Mouse (Mus musculus): ENCODE data around the gene Nbas. TPM values are rescaled to one million over a fixed set of nuclear protein-coding genes. Genes with fewer than 3 reads are reported as not detected.

Nbas gene
- polyA plus RNA-seq (2016; fragmentation: Nextera tagmentation; extraction: Ambion mirVana), result 15.2 and 18.2 TPM in 2 replicates

DNA sequence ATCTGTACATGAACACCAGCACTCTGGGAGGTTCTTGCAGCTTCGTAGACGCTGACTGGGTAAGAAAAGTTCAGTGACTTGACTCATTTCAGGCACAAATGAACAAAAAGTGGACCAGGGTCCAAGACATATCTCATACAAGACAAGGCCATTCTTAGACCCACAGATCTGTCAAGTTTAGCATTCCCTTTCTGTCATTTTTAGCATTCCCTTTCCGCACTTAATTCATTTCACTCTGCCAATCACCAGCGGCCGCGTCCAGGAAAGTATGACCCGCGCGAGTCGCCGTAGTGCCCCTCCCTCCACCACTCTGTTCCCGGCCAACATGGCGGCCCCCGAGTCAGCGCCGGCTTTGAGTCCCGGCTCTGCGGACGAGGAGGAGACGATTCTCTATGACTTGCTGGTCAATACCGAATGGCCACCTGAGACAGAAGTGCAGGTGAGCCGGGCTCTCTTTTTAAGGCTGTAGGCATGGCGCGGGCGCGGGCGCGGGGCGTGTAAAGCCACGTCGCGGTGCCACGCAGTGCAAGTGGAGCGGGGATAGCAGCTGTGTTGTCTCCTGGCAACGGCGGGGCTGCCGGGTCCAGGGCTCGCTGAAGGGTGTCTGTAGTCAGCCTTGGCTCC, at the start of gene Nbas:
TSS of gene Nbas (plus strand) at position 308 of the 624 bp plus-strand sequence.
- H3K36me3 ChIP-seq, result no peaks in the 10 kb centered on the region
- H3K9me3 ChIP-seq, result no peaks in the 10 kb centered on the region
- H3K4me1 ChIP-seq, result peaks cover 9% of the 10 kb centered on the region
- 4% methylated on average over 38 of the region's 38 CpGs for WGBS
- H3K9ac ChIP-seq, result peak within 1 kb of the TSS; percentile 79
- peak within 1 kb of the TSS; percentile 78 for H3K4me3 ChIP-seq
- H3K27ac ChIP-seq, result no peak within 1 kb of the TSS
- ATAC-seq (ENCODE audit: low FRiP score, low read depth), result peak; percentile 95
- peak within 1 kb of the TSS; percentile 69 for H3K4me2 ChIP-seq (replicated peaks)
- no peaks in the 10 kb centered on the region for H3K27me3 ChIP-seq (replicated peaks)

DNA sequence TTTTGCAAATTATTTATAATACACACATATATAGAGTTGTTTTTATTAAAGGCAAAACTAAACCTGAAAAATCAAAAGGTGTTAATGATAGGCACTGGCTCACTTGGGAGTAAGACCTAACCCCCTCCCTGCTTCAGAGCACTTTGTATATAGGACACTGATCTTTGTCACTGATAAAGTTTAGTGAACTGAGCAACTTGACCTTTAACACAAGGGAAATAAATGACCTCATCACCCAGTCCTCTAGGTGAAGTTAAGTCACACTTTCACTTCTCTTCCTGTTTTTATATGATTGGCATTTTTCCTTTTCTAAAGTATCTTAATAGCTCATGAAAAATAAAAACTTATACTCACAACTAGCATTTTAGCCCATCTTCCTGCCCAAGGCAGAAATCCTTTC, 26.5 kb upstream of the Nbas start:
- peaks cover 47% of the 10 kb centered on the region for H3K36me3 ChIP-seq
- H3K9me3 ChIP-seq, result no peaks in the 10 kb centered on the region
- H3K4me1 ChIP-seq, result no peaks in the 10 kb centered on the region
- H3K27me3 ChIP-seq (replicated peaks), result no peaks in the 10 kb centered on the region
- H3K4me3 ChIP-seq, result no peak overlapping the region
- no peak for ATAC-seq (ENCODE audit: low FRiP score, low read depth)
- no peak overlapping the region for H3K27ac ChIP-seq
- no peak overlapping the region for H3K4me2 ChIP-seq (replicated peaks)
- H3K9ac ChIP-seq, result no peak overlapping the region

DNA sequence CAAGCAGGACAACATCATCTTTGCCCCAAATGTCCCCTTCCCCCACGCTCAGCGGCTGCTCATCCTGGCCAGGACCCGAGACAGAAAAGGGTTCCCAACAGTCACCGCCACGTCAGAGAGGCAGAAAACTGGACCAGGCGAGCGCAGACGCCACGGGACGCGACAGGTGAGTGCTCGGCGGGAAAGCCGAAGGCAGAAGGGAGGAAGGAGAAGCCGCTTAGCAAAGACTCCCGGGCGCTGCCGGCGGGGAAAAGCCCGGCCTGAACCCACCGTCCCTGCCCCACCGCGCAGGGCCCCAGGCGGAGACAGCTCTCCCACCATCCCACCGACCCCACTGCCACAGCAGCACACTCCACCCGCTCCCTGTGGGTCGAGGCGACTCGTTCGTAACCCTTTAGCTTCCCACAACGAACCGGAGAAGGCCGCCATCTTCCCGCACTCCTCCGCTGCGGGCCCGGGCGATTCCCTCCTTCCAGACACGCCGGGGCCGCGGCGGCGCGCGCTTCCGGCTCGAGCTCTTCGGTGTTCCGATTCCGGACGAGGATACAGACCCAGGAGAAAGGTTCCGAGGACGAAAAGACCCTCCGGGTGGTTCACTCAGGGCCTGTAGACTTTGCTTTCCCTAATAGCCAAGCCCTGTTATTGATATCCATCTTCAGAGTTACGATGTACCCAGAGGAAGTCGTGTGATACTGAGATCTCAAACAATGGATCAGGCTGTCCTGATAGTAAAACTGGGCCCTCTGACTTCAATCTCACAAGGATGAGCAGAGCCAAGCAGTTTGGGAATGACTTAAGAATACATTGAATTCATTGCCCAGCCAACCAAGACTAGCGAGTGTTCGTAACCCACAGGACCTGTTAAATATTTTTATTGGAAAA, 20.0 kb upstream of the Nbas start, which contains the start of gene Ddx1:
TSS of gene Ddx1 (minus strand) at position 523 of the 882 bp plus-strand sequence.
- H3K4me2 ChIP-seq (replicated peaks), result peak within 1 kb of the TSS; percentile 58
- H3K4me3 ChIP-seq, result peak within 1 kb of the TSS; percentile 84
- 2% methylated on average over 59 of the region's 59 CpGs for WGBS
- H3K4me1 ChIP-seq, result peaks cover 5% of the 10 kb centered on the region
- peaks cover 4% of the 10 kb centered on the region for H3K36me3 ChIP-seq
- peak within 1 kb of the TSS; percentile 92 for H3K9ac ChIP-seq
- no peaks in the 10 kb centered on the region for H3K27me3 ChIP-seq (replicated peaks)
- ATAC-seq (ENCODE audit: low FRiP score, low read depth), result peak; percentile 92
- H3K9me3 ChIP-seq, result no peaks in the 10 kb centered on the region
- peak within 1 kb of the TSS; percentile 80 for H3K27ac ChIP-seq

- peak overlapping the region; percentile 84; the same call in 1 of the 2 replicates for H3K4me3 ChIP-seq
- WGBS, result 90% methylated on average over 3 of the region's 3 CpGs
- peak overlapping the region; percentile 58 for H3K4me2 ChIP-seq (replicated peaks)
- no peaks in the 10 kb centered on the region for H3K27me3 ChIP-seq (replicated peaks)
- H3K9ac ChIP-seq, result peak overlapping the region; percentile 92; the same call in 1 of the 2 replicates
- H3K36me3 ChIP-seq, result peaks cover under 1% of the 10 kb centered on the region
- no peaks in the 10 kb centered on the region for H3K9me3 ChIP-seq
- peak; percentile 42 for ATAC-seq (ENCODE audit: low FRiP score, low read depth)
- peaks cover 5% of the 10 kb centered on the region for H3K4me1 ChIP-seq
- H3K27ac ChIP-seq, result no peak overlapping the region
Observed at GRCm38 (mm10) chr12:13249573-13249919, 19.4 kb upstream of the Nbas start.

DNA sequence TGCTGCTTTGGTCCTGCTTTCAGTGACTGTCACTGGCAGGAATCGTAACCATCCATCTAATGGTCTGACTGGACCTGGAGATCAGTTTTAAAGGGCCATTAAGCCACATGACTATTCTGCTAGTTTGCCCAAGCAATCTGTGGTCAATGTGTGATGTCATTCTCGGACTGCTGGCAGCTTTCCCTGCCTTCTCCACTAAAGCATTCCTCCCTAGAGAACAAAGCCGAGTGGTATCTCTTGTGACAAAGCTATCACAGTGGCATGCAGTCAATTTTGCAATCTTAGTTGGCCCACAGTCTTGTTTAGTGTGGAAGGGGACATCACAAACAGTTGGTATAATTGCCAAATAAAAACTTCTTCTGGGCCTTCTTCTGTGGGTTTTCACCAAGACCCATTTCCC, 13.9 kb upstream of the Nbas start:
- Histone ChIP-seq H3K4me3 (no peak overlapping the region), H3K9me3 (no peaks in the 10 kb centered on the region), H3K4me2 (replicated peaks) (no peak overlapping the region), H3K9ac (no peak overlapping the region), H3K4me1 (0 out of 2 replicates have a peak, but pooled peaks cover 6% of the 10 kb centered on the region), H3K27me3 (replicated peaks) (no peaks in the 10 kb centered on the region), H3K36me3 (no peaks in the 10 kb centered on the region), H3K27ac (no peak overlapping the region; the same call in 1 of the 2 replicates)
- WGBS, result 26% methylated on average over 3 of the region's 3 CpGs
- ATAC-seq (ENCODE audit: low FRiP score, low read depth), result no peak

DNA sequence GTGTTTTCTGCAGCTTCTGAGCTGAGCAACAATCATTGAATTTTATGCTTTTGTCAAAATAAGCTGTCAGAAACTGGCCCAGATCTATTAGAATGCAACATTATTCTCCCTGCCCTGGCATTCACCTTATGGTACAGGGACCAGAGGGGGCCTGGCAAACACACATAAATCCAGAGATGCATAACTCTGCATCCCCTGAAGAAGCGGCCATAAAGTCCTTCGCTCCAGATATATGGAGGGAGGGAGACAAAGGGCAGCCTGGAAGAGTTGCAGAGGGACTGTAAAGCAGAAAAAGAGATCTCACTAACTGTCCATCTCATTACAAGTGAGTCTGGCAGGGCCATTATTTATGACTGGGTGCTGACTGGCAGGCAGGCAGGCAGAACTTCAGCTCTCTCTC, 13.2 kb upstream of the Nbas start:
- H3K4me1 ChIP-seq, result 0 out of 2 replicates have a peak, but pooled peaks cover 6% of the 10 kb centered on the region
- WGBS, result 22% methylated on average over 2 of the region's 2 CpGs
- H3K4me2 ChIP-seq (replicated peaks), result no peak overlapping the region
- H3K36me3 ChIP-seq, result no peaks in the 10 kb centered on the region
- H3K27ac ChIP-seq, result no peak overlapping the region
- H3K9me3 ChIP-seq, result no peaks in the 10 kb centered on the region
- peak; percentile 71 for ATAC-seq (ENCODE audit: low FRiP score, low read depth)
- H3K27me3 ChIP-seq (replicated peaks), result no peaks in the 10 kb centered on the region
- H3K9ac ChIP-seq, result no peak overlapping the region
- H3K4me3 ChIP-seq, result no peak overlapping the region

- no peak overlapping the region for H3K27ac ChIP-seq
- no peaks in the 10 kb centered on the region for H3K36me3 ChIP-seq
- no peaks in the 10 kb centered on the region for H3K27me3 ChIP-seq (replicated peaks)
- no peak overlapping the region for H3K9ac ChIP-seq
- peak; percentile 19 for ATAC-seq (ENCODE audit: low FRiP score, low read depth)
- H3K9me3 ChIP-seq, result no peaks in the 10 kb centered on the region
- peaks cover 9% of the 10 kb centered on the region for H3K4me1 ChIP-seq
- 61% methylated on average over 3 of the region's 3 CpGs for WGBS
- no peak overlapping the region for H3K4me3 ChIP-seq
- peak overlapping the region; percentile 69 for H3K4me2 ChIP-seq (replicated peaks)
Observed at GRCm38 (mm10) chr12:13268412-13268811, 521 bp upstream of the Nbas start.

- Histone ChIP-seq H3K9ac (peak overlapping the region; percentile 79), H3K27me3 (replicated peaks) (no peaks in the 10 kb centered on the region), H3K4me3 (peak overlapping the region; percentile 78), H3K9me3 (no peaks in the 10 kb centered on the region), H3K4me1 (peaks cover 9% of the 10 kb centered on the region), H3K27ac (no peak overlapping the region), H3K36me3 (peaks cover 4% of the 10 kb centered on the region; the same call in 1 of the 2 replicates), H3K4me2 (replicated peaks) (peak overlapping the region; percentile 69)
- WGBS, result 54% methylated on average over 16 of the region's 16 CpGs
- peak; percentile 25 for ATAC-seq (ENCODE audit: low FRiP score, low read depth)
Observed at GRCm38 (mm10) chr12:13269570-13270390, 847 bp downstream of the Nbas start.

- Histone ChIP-seq H3K9me3 (no peaks in the 10 kb centered on the region), H3K36me3 (peaks cover 3% of the 10 kb centered on the region), H3K4me1 (no peaks in the 10 kb centered on the region), H3K27ac (no peak overlapping the region), H3K27me3 (replicated peaks) (no peaks in the 10 kb centered on the region), H3K4me3 (no peak overlapping the region), H3K9ac (no peak overlapping the region), H3K4me2 (replicated peaks) (no peak overlapping the region)
- no peak for ATAC-seq (ENCODE audit: low FRiP score, low read depth)
- 89% methylated on average over 2 of the region's 2 CpGs for WGBS
Observed at GRCm38 (mm10) chr12:13291453-13291852, 22.5 kb downstream of the Nbas start.

DNA sequence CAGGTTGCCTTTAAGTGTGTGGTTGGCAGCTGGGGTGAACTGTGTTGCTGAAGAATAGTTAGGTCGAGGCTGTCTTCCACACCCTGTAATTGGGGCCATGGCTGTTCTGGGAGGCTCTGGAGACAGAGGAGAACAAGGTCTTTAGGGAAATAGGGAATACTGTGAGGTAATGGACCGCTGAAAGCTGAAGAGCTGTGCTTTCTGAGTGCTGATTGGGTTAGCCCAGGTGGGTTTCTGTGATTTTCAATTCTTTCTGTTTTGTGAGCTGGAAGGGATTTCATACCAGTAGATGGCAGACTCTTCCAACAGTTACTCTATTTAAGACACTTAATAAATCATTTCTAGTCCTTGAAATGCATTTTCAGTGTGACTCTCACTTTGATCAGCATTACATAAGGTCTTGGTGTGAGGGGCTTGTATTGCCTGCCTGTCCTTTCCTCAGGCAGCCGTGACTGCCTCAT, 24.5 kb downstream of the Nbas start:
- ATAC-seq (ENCODE audit: low FRiP score, low read depth), result no peak
- no peak overlapping the region for H3K4me3 ChIP-seq
- H3K9ac ChIP-seq, result no peak overlapping the region
- H3K4me1 ChIP-seq, result no peaks in the 10 kb centered on the region
- no peak overlapping the region for H3K4me2 ChIP-seq (replicated peaks)
- 55% methylated on average over 3 of the region's 3 CpGs for WGBS
- H3K27ac ChIP-seq, result no peak overlapping the region
- no peaks in the 10 kb centered on the region for H3K27me3 ChIP-seq (replicated peaks)
- H3K36me3 ChIP-seq, result no peaks in the 10 kb centered on the region; the same call in 1 of the 2 replicates
- no peaks in the 10 kb centered on the region for H3K9me3 ChIP-seq

DNA sequence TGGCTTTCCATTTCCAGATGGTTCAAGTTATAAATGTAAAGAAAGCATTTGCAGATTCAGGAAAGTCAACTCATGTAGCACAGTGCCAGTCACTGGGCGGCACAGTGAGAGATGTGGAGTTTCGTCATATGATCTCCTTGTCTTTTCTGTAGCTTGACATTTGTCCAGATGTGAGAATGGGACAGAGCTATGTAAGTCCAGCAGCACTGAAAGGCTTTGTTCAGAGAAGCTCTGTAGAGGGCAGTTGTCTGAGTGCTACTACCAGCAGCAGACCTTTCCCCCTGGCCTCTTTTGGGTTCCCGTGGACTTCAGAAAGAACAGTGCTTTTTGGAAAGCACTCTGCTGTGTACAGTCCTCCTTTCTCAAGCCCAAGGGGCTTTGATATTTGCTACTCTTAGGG, 34.1 kb downstream of the Nbas start:
- Histone ChIP-seq H3K4me2 (replicated peaks) (no peak overlapping the region), H3K4me1 (no peaks in the 10 kb centered on the region), H3K36me3 (peaks cover 15% of the 10 kb centered on the region; the same call in 1 of the 2 replicates), H3K9ac (no peak overlapping the region), H3K27me3 (replicated peaks) (no peaks in the 10 kb centered on the region), H3K4me3 (no peak overlapping the region), H3K9me3 (no peaks in the 10 kb centered on the region), H3K27ac (no peak overlapping the region)
- 85% methylated on average over 3 of the region's 3 CpGs for WGBS
- no peak for ATAC-seq (ENCODE audit: low FRiP score, low read depth)

All from neural tube, embryonic 12.5 days (tissue).